Mouse (Mus musculus): Measurements from ENCODE around the gene Nfia. TPM values are rescaled to one million over a fixed set of nuclear protein-coding genes. Genes with fewer than 3 reads are reported as not detected.

Nfia gene
- total RNA-seq, 1 experiment from 2014 or later = 11.4 TPM

- ATAC-seq (ENCODE audit: extremely low read depth, insufficient number of reproducible peaks, low FRiP score, poor library complexity, severe bottlenecking) = no peak
Observed at GRCm38 (mm10) chr4:97827115-97827514, 54.6 kb downstream of the Nfia start.

GRCm38 (mm10) chr4:97828579-97828978 is 56.0 kb downstream of the Nfia start:
- no peak for ATAC-seq (ENCODE audit: extremely low read depth, insufficient number of reproducible peaks, low FRiP score, poor library complexity, severe bottlenecking)

GRCm38 (mm10) chr4:97829336-97830050 is 57.0 kb downstream of the Nfia start:
- ATAC-seq (ENCODE audit: extremely low read depth, insufficient number of reproducible peaks, low FRiP score, poor library complexity, severe bottlenecking) = no peak

- ATAC-seq (ENCODE audit: extremely low read depth, insufficient number of reproducible peaks, low FRiP score, poor library complexity, severe bottlenecking) = no peak
Observed at GRCm38 (mm10) chr4:97830051-97830853, 57.7 kb downstream of the Nfia start.

GRCm38 (mm10) chr4:97830935-97831608 is 58.5 kb downstream of the Nfia start:
- ATAC-seq (ENCODE audit: extremely low read depth, insufficient number of reproducible peaks, low FRiP score, poor library complexity, severe bottlenecking) = no peak

GRCm38 (mm10) chr4:97831611-97832278 is 59.2 kb downstream of the Nfia start:
- ATAC-seq (ENCODE audit: extremely low read depth, insufficient number of reproducible peaks, low FRiP score, poor library complexity, severe bottlenecking) = no peak

- no peak for ATAC-seq (ENCODE audit: extremely low read depth, insufficient number of reproducible peaks, low FRiP score, poor library complexity, severe bottlenecking)
Observed at GRCm38 (mm10) chr4:97832279-97832640, 59.7 kb downstream of the Nfia start.

- ATAC-seq (ENCODE audit: extremely low read depth, insufficient number of reproducible peaks, low FRiP score, poor library complexity, severe bottlenecking) = no peak
Observed at GRCm38 (mm10) chr4:97836812-97837211, 64.3 kb downstream of the Nfia start.

GRCm38 (mm10) chr4:97837724-97838123 is 65.2 kb downstream of the Nfia start:
- no peak for ATAC-seq (ENCODE audit: extremely low read depth, insufficient number of reproducible peaks, low FRiP score, poor library complexity, severe bottlenecking)

- no peak for ATAC-seq (ENCODE audit: extremely low read depth, insufficient number of reproducible peaks, low FRiP score, poor library complexity, severe bottlenecking)
Observed at GRCm38 (mm10) chr4:97838651-97839050, 66.1 kb downstream of the Nfia start.

GRCm38 (mm10) chr4:97839406-97840101 is 67.0 kb downstream of the Nfia start:
- no peak for ATAC-seq (ENCODE audit: extremely low read depth, insufficient number of reproducible peaks, low FRiP score, poor library complexity, severe bottlenecking)

- no peak for ATAC-seq (ENCODE audit: extremely low read depth, insufficient number of reproducible peaks, low FRiP score, poor library complexity, severe bottlenecking)
Observed at GRCm38 (mm10) chr4:97840227-97841062, 67.9 kb downstream of the Nfia start.

GRCm38 (mm10) chr4:97841063-97841595 is 68.6 kb downstream of the Nfia start:
- ATAC-seq (ENCODE audit: extremely low read depth, insufficient number of reproducible peaks, low FRiP score, poor library complexity, severe bottlenecking) = no peak

- ATAC-seq (ENCODE audit: extremely low read depth, insufficient number of reproducible peaks, low FRiP score, poor library complexity, severe bottlenecking) = no peak
Observed at GRCm38 (mm10) chr4:97841745-97842144, 69.2 kb downstream of the Nfia start.

- no peak for ATAC-seq (ENCODE audit: extremely low read depth, insufficient number of reproducible peaks, low FRiP score, poor library complexity, severe bottlenecking)
Observed at GRCm38 (mm10) chr4:97843981-97844690, 71.6 kb downstream of the Nfia start.

GRCm38 (mm10) chr4:97844899-97845298 is 72.4 kb downstream of the Nfia start:
- no peak for ATAC-seq (ENCODE audit: extremely low read depth, insufficient number of reproducible peaks, low FRiP score, poor library complexity, severe bottlenecking)

- no peak for ATAC-seq (ENCODE audit: extremely low read depth, insufficient number of reproducible peaks, low FRiP score, poor library complexity, severe bottlenecking)
Observed at GRCm38 (mm10) chr4:97847653-97848052, 75.1 kb downstream of the Nfia start.

Measured in neutrophil, adult 5-6 weeks (primary cell).